Mouse (Mus musculus) stomach, postnatal 0 days (tissue): Measurements from ENCODE around the gene Dnah5. TPM values are rescaled to one million over a fixed set of nuclear protein-coding genes. Genes with fewer than 3 reads are reported as not detected.

ENCODE experiments used
- ATAC-seq: fragments of 200-750 bp; cut with Nextera tagmentation; 2 replicates; pipeline ENCODE4 v1.8.0; 2017; ENCODE audit not compliant: low FRiP score, low TSS enrichment
- DNase-seq: peaks from one replicate; pipeline ENCODE4 v3.0.0-alpha.2; 2016; ENCODE audit warnings: low spot score
- H3K27ac ChIP-seq: fragments of 300-500 bp; sonication (generic); replicated peaks from 2 replicates; pipeline ENCODE4 v1.5.1; 2014; ENCODE audit warnings: mild to moderate bottlenecking, control low read depth
- H3K27me3 ChIP-seq: fragments of 300-500 bp; sonication (generic); 2 replicates; pipeline ENCODE4 v1.6.1; 2014; ENCODE audit warnings: low read length; ENCODE audit not compliant: control insufficient read depth, insufficient read depth
- H3K36me3 ChIP-seq: fragments of 300-500 bp; sonication (generic); 2 replicates; pipeline ENCODE4 v1.6.1; 2014; ENCODE audit warnings: low read length, mixed read lengths; ENCODE audit not compliant: control insufficient read depth, insufficient read depth
- H3K4me1 ChIP-seq: fragments of 300-500 bp; sonication (generic); replicated peaks from 2 replicates; pipeline ENCODE4 v1.6.1; 2014; ENCODE audit warnings: antibody characterized with exemption; ENCODE audit not compliant: control insufficient read depth, insufficient read depth
- H3K4me2 ChIP-seq: fragments of 300-500 bp; sonication (generic); replicated peaks from 2 replicates; pipeline ENCODE4 v1.6.1; 2014; ENCODE audit warnings: low read depth, mild to moderate bottlenecking, control low read depth, moderate library complexity
- H3K4me3 ChIP-seq: fragments of 300-500 bp; sonication (generic); 2 replicates; pipeline ENCODE4 v1.5.1; 2014; ENCODE audit warnings: low read depth, low read length, control low read depth
- H3K9ac ChIP-seq: fragments of 300-500 bp; sonication (generic); 2 replicates; pipeline ENCODE4 v1.6.1; 2014; ENCODE audit warnings: mild to moderate bottlenecking, low read length, control low read depth, mixed read lengths
- H3K9me3 ChIP-seq: fragments of 300-500 bp; sonication (generic); 2 replicates; pipeline ENCODE4 v1.6.1; 2016; ENCODE audit warnings: low read length; ENCODE audit not compliant: control insufficient read depth
- CTCF ChIP-seq: IDR thresholded peaks from 2 replicates; pipeline ENCODE4 v1.5.1; 2016; ENCODE audit warnings: antibody characterized with exemption, low read depth, mild to moderate bottlenecking, moderate library complexity
- EP300 ChIP-seq: optimal IDR thresholded peaks from 2 replicates; pipeline ENCODE3; 2016; ENCODE audit warnings: antibody characterized with exemption
- WGBS: fragments of 180-500 bp; shearing (Covaris S2); extraction: QIAGEN DNeasy Blood & Tissue Kit; methylation state at CpG from one replicate; pipeline ENCODE4 v1.1.7; 2014; 5-methylcytosine and 5-hydroxymethylcytosine counted together
- polyA plus RNA-seq: library from polyadenylated mRNA; unstranded; fragments of >200 nt; fragmentation: Nextera tagmentation; extraction: Ambion mirVana; gene quantifications from 2 replicates; pipeline ENCODE4 v1.2.1, GENCODE M21; 2015

Gene Dnah5
- polyA plus RNA-seq, 1 experiment from 2014 or later, result 0.01 TPM

GRCm38 (mm10) chr15:28466591-28467247 lies 263.2 kb downstream of the Dnah5 start:
- 91% methylated on average over 3 of the region's 3 CpGs for WGBS
- Histone ChIP-seq H3K27ac (no peak overlapping the region), H3K27me3 (no peaks in the 10 kb centered on the region), H3K4me2 (no peak overlapping the region), H3K4me1 (no peaks in the 10 kb centered on the region), H3K4me3 (no peak overlapping the region), H3K9ac (no peak overlapping the region), H3K9me3 (no peaks in the 10 kb centered on the region), H3K36me3 (no peaks in the 10 kb centered on the region)
- ATAC-seq (no peak), DNase-seq (no peak)
- TF ChIP-seq CTCF, result no peak

- WGBS, result 55% methylated on average over 6 of the region's 6 CpGs
Measured at GRCm38 (mm10) chr15:28473749-28474390, 270.3 kb downstream of the Dnah5 start.

GRCm38 (mm10) chr15:28502820-28503219 lies 299.3 kb downstream of the Dnah5 start:
- no peak overlapping the region for H3K27ac ChIP-seq
- H3K9ac ChIP-seq, result no peak overlapping the region
- DNase-seq (no peak), ATAC-seq (no peak)
- no peak overlapping the region for H3K4me3 ChIP-seq
- no peak overlapping the region for H3K4me2 ChIP-seq
- 42% methylated on average over 4 of the region's 4 CpGs for WGBS
- no peaks in the 10 kb centered on the region for H3K4me1 ChIP-seq
- H3K9me3 ChIP-seq, result no peaks in the 10 kb centered on the region
- H3K36me3 ChIP-seq, result no peaks in the 10 kb centered on the region
- no peaks in the 10 kb centered on the region for H3K27me3 ChIP-seq
- TF ChIP-seq EP300, result no peak
- 0 out of 2 replicates have a peak, but pooled peaks have one; percentile 7 for TF ChIP-seq CTCF

More at GRCm38 (mm10) chr15:28473749-28474390, 270.3 kb downstream of the Dnah5 start:
- ATAC-seq (no peak), DNase-seq (no peak)
- Histone ChIP-seq H3K27ac (no peak overlapping the region), H3K36me3 (no peaks in the 10 kb centered on the region), H3K27me3 (no peaks in the 10 kb centered on the region), H3K4me2 (no peak overlapping the region), H3K4me3 (no peak overlapping the region), H3K9me3 (no peaks in the 10 kb centered on the region), H3K4me1 (no peaks in the 10 kb centered on the region), H3K9ac (no peak overlapping the region)
- no peak for TF ChIP-seq EP300
- TF ChIP-seq CTCF, result no peak

GRCm38 (mm10) chr15:28515176-28515575 lies 311.6 kb downstream of the Dnah5 start:
- ATAC-seq, result no peak
- Histone ChIP-seq H3K36me3 (no peaks in the 10 kb centered on the region), H3K9ac (no peak overlapping the region), H3K27ac (no peak overlapping the region), H3K27me3 (no peaks in the 10 kb centered on the region), H3K4me1 (no peaks in the 10 kb centered on the region), H3K4me2 (no peak overlapping the region), H3K4me3 (no peak overlapping the region), H3K9me3 (no peaks in the 10 kb centered on the region)
- TF ChIP-seq CTCF (no peak), EP300 (no peak)
- WGBS, result 77% methylated on average over 4 of the region's 4 CpGs
- DNase-seq, result no peak

Other genes with a start within 250 kb of the Dnah5 start
- gene Trio, start 177.9 kb upstream of the Dnah5 start, polyA plus RNA-seq, result 8.7 and 8.8 TPM in 2 replicates